Mouse (Mus musculus): Measurements from ENCODE around the gene Zfp970.
A peak's percentile ranks its signal among the peaks of the same experiment; 100 is the strongest.
"Not testable (repeated sequence)": the region's sequence is repeated elsewhere in the genome, so short reads cannot be mapped to it uniquely, and the experiment has no call there.

The Zfp970 gene

GRCm38 (mm10) chr2:177464676-177465075, at the start of gene Zfp970:
TSS of gene Zfp970 (plus strand) at chr2:177464733.
- not testable (repeated sequence) for DNase-seq (ENCODE audit: low spot score)

GRCm38 (mm10) chr2:177468222-177468621, 3.7 kb downstream of the Zfp970 start:
- DNase-seq (ENCODE audit: low spot score): not testable (repeated sequence)

GRCm38 (mm10) chr2:177472261-177472660, 7.7 kb downstream of the Zfp970 start:
- not testable (repeated sequence) for DNase-seq (ENCODE audit: low spot score)

GRCm38 (mm10) chr2:177481971-177482370, 17.4 kb downstream of the Zfp970 start:
- DNase-seq (ENCODE audit: low spot score): not testable (repeated sequence)

GRCm38 (mm10) chr2:177483238-177483948, 18.9 kb downstream of the Zfp970 start:
- DNase-seq (ENCODE audit: low spot score): not testable (repeated sequence)

- peak; percentile 66 for DNase-seq (ENCODE audit: low spot score)
These were observed 33.5 kb downstream of the Zfp970 start, which contains the start of gene Gm14403 for GRCm38 (mm10) chr2:177498067-177498466. TSS of gene Gm14403 (plus strand) at chr2:177498215.

GRCm38 (mm10) chr2:177499182-177499581, 34.6 kb downstream of the Zfp970 start:
- DNase-seq (ENCODE audit: low spot score): not testable (repeated sequence)

- DNase-seq (ENCODE audit: low spot score): not testable (repeated sequence)
These were observed 40.7 kb downstream of the Zfp970 start for GRCm38 (mm10) chr2:177505211-177505719.

- not testable (repeated sequence) for DNase-seq (ENCODE audit: low spot score)
These were observed 46.8 kb downstream of the Zfp970 start for GRCm38 (mm10) chr2:177511381-177511780.

GRCm38 (mm10) chr2:177511972-177512371, 47.4 kb downstream of the Zfp970 start:
- not testable (repeated sequence) for DNase-seq (ENCODE audit: low spot score)

GRCm38 (mm10) chr2:177513991-177514479, 49.5 kb downstream of the Zfp970 start:
- DNase-seq (ENCODE audit: low spot score): not testable (repeated sequence)

GRCm38 (mm10) chr2:177517746-177518145, 53.2 kb downstream of the Zfp970 start:
- not testable (repeated sequence) for DNase-seq (ENCODE audit: low spot score)

- not testable (repeated sequence) for DNase-seq (ENCODE audit: low spot score)
These were observed 53.8 kb downstream of the Zfp970 start for GRCm38 (mm10) chr2:177518354-177518753.

- DNase-seq (ENCODE audit: low spot score): not testable (repeated sequence)
These were observed 54.4 kb downstream of the Zfp970 start for GRCm38 (mm10) chr2:177518960-177519359.

- no peak for DNase-seq (ENCODE audit: low spot score)
These were observed 55.5 kb downstream of the Zfp970 start for GRCm38 (mm10) chr2:177520035-177520434.

- DNase-seq (ENCODE audit: low spot score): no peak
These were observed 58.5 kb downstream of the Zfp970 start for GRCm38 (mm10) chr2:177523061-177523460.

- DNase-seq (ENCODE audit: low spot score): not testable (repeated sequence)
These were observed 59.1 kb downstream of the Zfp970 start for GRCm38 (mm10) chr2:177523674-177524073.

- not testable (repeated sequence) for DNase-seq (ENCODE audit: low spot score)
These were observed 59.6 kb downstream of the Zfp970 start for GRCm38 (mm10) chr2:177524171-177524570.

Data from lung, postnatal 25 days (tissue).